Mouse (Mus musculus): ENCODE measurements around the gene 6430531B16Rik. TPM values are rescaled to one million over a fixed set of nuclear protein-coding genes. Genes with fewer than 3 reads are reported as not detected.

The 6430531B16Rik gene
- not detected for total RNA-seq (2021)
- 0.25 TPM in 1 of 2 replicates, not detected in the other for polyA plus RNA-seq (2012; rRNA removed)
- long read RNA-seq: 0 reads

- no peaks in the 10 kb centered on the region for H3K36me3 ChIP-seq (ENCODE audit: control insufficient read depth, insufficient read depth, low read length)
- WGBS: 5% methylated on average over 32 of the region's 32 CpGs
- H3K4me3 ChIP-seq: peak within 1 kb of the TSS; percentile 53
- H3K79me2 ChIP-seq (replicated peaks; ENCODE audit: control insufficient read depth, insufficient read depth, low read length): no peaks in the 10 kb centered on the region
- TF ChIP-seq POLR2A (IDR thresholded peaks at IDR 0.05; ENCODE audit: insufficient read depth, low read depth, low read length): no peak
- TF ChIP-seq CTCF (IDR thresholded peaks at IDR 0.05): no peak
- no peak for TF ChIP-seq EP300 (IDR thresholded peaks at IDR 0.05; ENCODE audit: insufficient read depth, low read depth, low read length)
- intact Hi-C loops (cut with DNase I): no loop called here
- H3K4me1 ChIP-seq (ENCODE audit: control insufficient read depth, insufficient read depth, low read length): peaks cover 3% of the 10 kb centered on the region
- no peak within 1 kb of the TSS; the same call in 1 of the 2 replicates for H3K27ac ChIP-seq
- DNase-seq: peak; percentile 81 to 83
- H3K9ac ChIP-seq (ENCODE audit: low read depth, low read length): no peak within 1 kb of the TSS
- no peaks in the 10 kb centered on the region for H3K27me3 ChIP-seq (ENCODE audit: control insufficient read depth, insufficient read depth, low read length)
These were observed at the start of gene 6430531B16Rik for GRCm38 (mm10) chr7:139978278-139978892. Gene 6430531B16Rik, minus strand, starts transcription at chr7:139978755.

- intact Hi-C loops (cut with DNase I): no loop called here
- Histone ChIP-seq H3K9ac (ENCODE audit: low read depth, low read length) (no peak overlapping the region), H3K4me3 (no peak overlapping the region), H3K79me2 (replicated peaks; ENCODE audit: control insufficient read depth, insufficient read depth, low read length) (no peaks in the 10 kb centered on the region), H3K27me3 (ENCODE audit: control insufficient read depth, insufficient read depth, low read length) (no peaks in the 10 kb centered on the region), H3K36me3 (ENCODE audit: control insufficient read depth, insufficient read depth, low read length) (no peaks in the 10 kb centered on the region), H3K4me1 (ENCODE audit: control insufficient read depth, insufficient read depth, low read length) (no peaks in the 10 kb centered on the region), H3K27ac (no peak overlapping the region)
- 99% methylated on average over 17 of the region's 17 CpGs for WGBS
- TF ChIP-seq EP300 (IDR thresholded peaks at IDR 0.05; ENCODE audit: insufficient read depth, low read depth, low read length): no peak
- DNase-seq: no peak
These were observed 32.8 kb upstream of the 6430531B16Rik start for GRCm38 (mm10) chr7:140011336-140011735.

GRCm38 (mm10) chr7:140007781-140008180, 29.2 kb upstream of the 6430531B16Rik start:
- no peak overlapping the region for H3K27ac ChIP-seq
- no peaks in the 10 kb centered on the region for H3K27me3 ChIP-seq (ENCODE audit: control insufficient read depth, insufficient read depth, low read length)
- peak in 1 of 2 experiments; percentile 12 for DNase-seq
- H3K36me3 ChIP-seq (ENCODE audit: control insufficient read depth, insufficient read depth, low read length): no peaks in the 10 kb centered on the region
- 95% methylated on average over 9 of the region's 9 CpGs for WGBS
- no peak overlapping the region for H3K4me3 ChIP-seq
- H3K9ac ChIP-seq (ENCODE audit: low read depth, low read length): no peak overlapping the region
- H3K79me2 ChIP-seq (replicated peaks; ENCODE audit: control insufficient read depth, insufficient read depth, low read length): no peaks in the 10 kb centered on the region
- intact Hi-C loops (cut with DNase I): no loop called here
- no peaks in the 10 kb centered on the region for H3K4me1 ChIP-seq (ENCODE audit: control insufficient read depth, insufficient read depth, low read length)
- no peak for TF ChIP-seq POLR2A (IDR thresholded peaks at IDR 0.05; ENCODE audit: insufficient read depth, low read depth, low read length)
- no peak for TF ChIP-seq CTCF (IDR thresholded peaks at IDR 0.05)
- TF ChIP-seq EP300 (IDR thresholded peaks at IDR 0.05; ENCODE audit: insufficient read depth, low read depth, low read length): no peak

DNA sequence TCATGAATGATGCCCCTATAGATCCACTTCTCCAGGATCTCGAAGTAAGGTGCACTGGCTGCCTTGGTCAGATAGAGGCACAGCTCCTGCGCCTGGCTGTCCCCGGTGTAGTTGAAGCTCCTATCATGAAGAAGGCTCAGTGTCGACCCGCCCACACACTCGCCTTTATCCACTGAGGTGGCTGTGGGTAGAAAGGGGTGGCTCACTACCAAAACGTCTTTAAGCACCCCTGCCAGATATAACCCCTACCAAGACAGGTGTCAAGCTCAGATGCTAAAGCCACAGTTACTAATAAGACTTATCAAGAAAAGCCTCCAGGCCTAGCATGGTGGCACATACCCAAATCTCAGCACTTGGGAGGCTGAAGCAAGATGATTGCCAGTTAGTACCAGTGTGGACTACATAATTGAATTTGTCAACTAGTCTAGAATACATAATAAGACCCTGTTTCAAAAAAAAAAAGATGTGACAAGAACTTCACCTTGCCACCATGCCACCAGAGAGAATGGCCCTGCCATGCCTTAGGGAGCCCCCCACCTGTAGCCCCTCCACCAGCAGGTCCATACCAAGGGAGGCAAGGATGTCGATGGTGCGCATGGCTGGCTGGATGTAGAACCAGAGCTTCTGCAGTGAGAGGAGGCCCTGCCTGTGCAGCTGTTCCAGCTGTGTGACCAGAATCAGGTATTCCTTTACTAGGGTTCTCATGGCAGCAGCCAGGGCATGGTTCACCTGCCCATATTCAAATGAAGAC, 28.5 kb upstream of the 6430531B16Rik start:
- H3K36me3 ChIP-seq (ENCODE audit: control insufficient read depth, insufficient read depth, low read length): no peaks in the 10 kb centered on the region
- TF ChIP-seq EP300 (IDR thresholded peaks at IDR 0.05; ENCODE audit: insufficient read depth, low read depth, low read length) (no peak), POLR2A (IDR thresholded peaks at IDR 0.05; ENCODE audit: insufficient read depth, low read depth, low read length) (no peak), CTCF (IDR thresholded peaks at IDR 0.05) (no peak)
- peak in 1 of 2 experiments; percentile 7 for DNase-seq

GRCm38 (mm10) chr7:140004666-140005065, 26.1 kb upstream of the 6430531B16Rik start:
- intact Hi-C loops (cut with DNase I): no loop called here
- Histone ChIP-seq H3K4me1 (ENCODE audit: control insufficient read depth, insufficient read depth, low read length) (no peaks in the 10 kb centered on the region), H3K27ac (no peak overlapping the region), H3K27me3 (ENCODE audit: control insufficient read depth, insufficient read depth, low read length) (no peaks in the 10 kb centered on the region), H3K9ac (ENCODE audit: low read depth, low read length) (no peak overlapping the region), H3K79me2 (replicated peaks; ENCODE audit: control insufficient read depth, insufficient read depth, low read length) (no peaks in the 10 kb centered on the region), H3K4me3 (no peak overlapping the region), H3K36me3 (ENCODE audit: control insufficient read depth, insufficient read depth, low read length) (no peaks in the 10 kb centered on the region)
- 93% methylated on average over 8 of the region's 8 CpGs for WGBS
- TF ChIP-seq EP300 (IDR thresholded peaks at IDR 0.05; ENCODE audit: insufficient read depth, low read depth, low read length) (no peak), POLR2A (IDR thresholded peaks at IDR 0.05; ENCODE audit: insufficient read depth, low read depth, low read length) (no peak), CTCF (IDR thresholded peaks at IDR 0.05) (no peak)
- DNase-seq: no peak

More for the DNA sequence above, 28.5 kb upstream of the 6430531B16Rik start:
- Histone ChIP-seq H3K27ac (no peak overlapping the region), H3K4me1 (ENCODE audit: control insufficient read depth, insufficient read depth, low read length) (no peaks in the 10 kb centered on the region), H3K79me2 (replicated peaks; ENCODE audit: control insufficient read depth, insufficient read depth, low read length) (no peaks in the 10 kb centered on the region), H3K27me3 (ENCODE audit: control insufficient read depth, insufficient read depth, low read length) (no peaks in the 10 kb centered on the region), H3K9ac (ENCODE audit: low read depth, low read length) (no peak overlapping the region), H3K4me3 (no peak overlapping the region)
- 95% methylated on average over 9 of the region's 9 CpGs for WGBS
- intact Hi-C loops (cut with DNase I): no loop called here
